Comparison of ENCODE assay signal across 18 mouse cellular contexts in the genomic region with DNA sequence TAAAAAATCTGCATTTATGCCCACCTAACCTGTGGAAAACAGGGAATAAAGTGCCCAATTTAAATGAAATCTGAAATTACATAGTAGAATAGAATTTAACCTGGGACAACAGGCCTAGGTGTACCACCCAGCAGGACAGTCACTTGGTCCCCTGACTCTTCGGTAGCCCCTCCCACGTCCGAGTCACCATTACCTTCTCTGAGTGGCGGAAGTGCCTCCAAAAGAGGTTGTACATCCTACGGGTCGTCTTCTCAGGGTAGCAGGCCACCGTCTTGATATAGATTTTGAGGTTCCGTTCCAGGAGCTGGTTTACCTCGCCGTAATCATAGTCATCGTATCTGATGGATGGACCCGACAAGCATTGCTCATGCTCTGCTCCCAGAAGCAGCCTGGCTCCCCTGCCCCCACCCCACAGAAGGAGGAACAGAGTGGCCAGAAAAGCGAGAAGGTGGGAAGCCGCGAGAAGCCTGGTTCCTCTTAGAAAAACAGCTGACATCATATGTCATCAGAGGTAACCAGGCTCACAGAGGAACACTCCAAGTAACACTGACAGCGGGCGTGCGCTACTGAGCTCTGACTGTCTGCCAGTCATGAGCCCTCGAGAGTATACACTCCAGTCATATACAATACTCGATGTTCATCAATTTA. TPM values are rescaled to one million over a fixed set of nuclear protein-coding genes. Genes with fewer than 3 reads are reported as not detected.
DNase-seq lines count a peak whose midpoint lies in the region; ATAC-seq and TF ChIP-seq lines count a peak whose summit lies in the region.
"Had no signal": no experiment of that assay in that cellular context is flagged by ENCODE, and none has a peak within 500 bp of the region (broad histone marks: within the 10 kb centered on the region; RNA-seq: fewer than 3 reads in every experiment).

No protein-coding gene starts in this region.

- H3K4me3 ChIP-seq in lung, adult 2 months (replicated peaks; ENCODE audit: extremely low read depth, low read depth, low read length) = no peak overlapping the region
- H3K4me3 ChIP-seq in bone marrow, adult 2 months (replicated peaks; ENCODE audit: control insufficient read depth, low read depth, low read length) = peak overlapping the region; percentile 49
- H3K4me3 ChIP-seq in stomach, postnatal 0 days (ENCODE audit: low read depth, low read length) = no peak overlapping the region
- H3K4me3 ChIP-seq: embryonic facial prominence, embryonic 10.5 days; heart, embryonic 15.5 days; hindbrain, embryonic 12.5 days; midbrain, embryonic 15.5 days had no signal

- TF ChIP-seq EP300 in stomach, postnatal 0 days (optimal IDR thresholded peaks at IDR 0.05) = no peak

- no peak for TF ChIP-seq POLR2A in lung, adult 2 months (IDR thresholded peaks at IDR 0.05; ENCODE audit: borderline replicate concordance, extremely low read depth, low read depth, low read length)
- TF ChIP-seq POLR2A in bone marrow, adult 2 months (IDR thresholded peaks at IDR 0.05; ENCODE audit: borderline replicate concordance, control insufficient read depth, low read depth, low read length) = no peak

- H3K9ac ChIP-seq in stomach, postnatal 0 days (ENCODE audit: low read length) = no peak overlapping the region
- H3K9ac ChIP-seq: heart, embryonic 15.5 days; hindbrain, embryonic 12.5 days; lung, embryonic 14.5 days; midbrain, embryonic 15.5 days had no signal

- no peak for ATAC-seq in stomach, postnatal 0 days (ENCODE audit: low FRiP score, low TSS enrichment)
- ATAC-seq: intestine, postnatal 0 days; midbrain, embryonic 15.5 days; Patski had no signal

- H3K27me3 ChIP-seq in stomach, postnatal 0 days (ENCODE audit: control insufficient read depth, insufficient read depth, low read length) = no peaks in the 10 kb centered on the region
- H3K27me3 ChIP-seq: heart, embryonic 15.5 days; hindbrain, embryonic 12.5 days; midbrain, embryonic 15.5 days; Patski had no signal

- peaks cover 22% of the 10 kb centered on the region for H3K36me3 ChIP-seq in stomach, postnatal 0 days (ENCODE audit: control insufficient read depth, insufficient read depth, low read length)
- H3K36me3 ChIP-seq: midbrain, embryonic 15.5 days had no signal

- peak; percentile 46 to 55 for DNase-seq in lung, adult 18-20 months
- DNase-seq in lung, adult 2 months = no peak
- peak; percentile 24 to 27 for DNase-seq in layer of hippocampus, postnatal 10 days (ENCODE audit: low spot score in 2 of 2)
- DNase-seq in monocyte, adult 2 months (ENCODE audit: low read depth in 1 of 2, low spot score in 2 of 2) = peak; percentile 72 to 73
- DNase-seq in adrenal gland, postnatal 4 days (ENCODE audit: low spot score in 2 of 2) = no peak
- no peak for DNase-seq in stomach, postnatal 0 days (ENCODE audit: low spot score)
- DNase-seq in gastrocnemius, postnatal 4 days (ENCODE audit: low spot score in 2 of 2) = no peak
- DNase-seq: cerebellum, postnatal 10 days; gastrocnemius, postnatal 36 days; lung, embryonic 14.5 days; thymus, postnatal 36 days had no signal

- peaks cover 4% of the 10 kb centered on the region for H3K4me1 ChIP-seq in lung, adult 2 months (ENCODE audit: control insufficient read depth, insufficient read depth, low read length)
- peaks cover 2% of the 10 kb centered on the region; the same call in 1 of the 2 replicates for H3K4me1 ChIP-seq in bone marrow, adult 2 months (ENCODE audit: control insufficient read depth, insufficient read depth, low read length)
- no peaks in the 10 kb centered on the region for H3K4me1 ChIP-seq in stomach, postnatal 0 days (replicated peaks; ENCODE audit: control insufficient read depth, insufficient read depth)

- 76% methylated on average over 20 of the region's 20 CpGs for WGBS in lung, adult 2 months
- 17% methylated on average over 20 of the region's 20 CpGs for WGBS in bone marrow, adult 2 months
- WGBS in stomach, postnatal 0 days = 88% methylated on average over 20 of the region's 20 CpGs

- H3K9me3 ChIP-seq in stomach, postnatal 0 days (ENCODE audit: control insufficient read depth, low read length) = no peaks in the 10 kb centered on the region
- H3K9me3 ChIP-seq: embryonic facial prominence, embryonic 10.5 days; heart, embryonic 15.5 days; hindbrain, embryonic 12.5 days; midbrain, embryonic 15.5 days had no signal

- TF ChIP-seq CTCF in lung, adult 2 months (IDR thresholded peaks at IDR 0.05; ENCODE audit: insufficient read depth, low read length) = no peak
- TF ChIP-seq CTCF in bone marrow, adult 2 months (IDR thresholded peaks at IDR 0.05; ENCODE audit: control insufficient read depth, insufficient read depth, low read length) = no peak
- TF ChIP-seq CTCF in stomach, postnatal 0 days (IDR thresholded peaks at IDR 0.05; ENCODE audit: low read depth) = no peak

- H3K27ac ChIP-seq in bone marrow, adult 2 months (ENCODE audit: control insufficient read depth, insufficient read depth, low read depth, low read length, poor library complexity) = peak overlapping the region; percentile 73
- H3K27ac ChIP-seq in stomach, postnatal 0 days (replicated peaks) = no peak overlapping the region
- H3K27ac ChIP-seq: embryonic facial prominence, embryonic 10.5 days; heart, embryonic 15.5 days; hindbrain, embryonic 12.5 days; midbrain, embryonic 15.5 days had no signal

- H3K4me2 ChIP-seq in stomach, postnatal 0 days (replicated peaks; ENCODE audit: low read depth) = no peak overlapping the region
- H3K4me2 ChIP-seq: heart, embryonic 15.5 days; hindbrain, embryonic 12.5 days; lung, embryonic 14.5 days; midbrain, embryonic 15.5 days had no signal

RNA-seq across cellular contexts. Expression of gene Sesn2, which starts 15.9 kb away (rescaled TPM):
- polyA plus RNA-seq in lung, adult 2 months (2012; rRNA removed) = 11.5 and 14.1 TPM in 2 replicates
- polyA plus RNA-seq in bone marrow, adult 2 months (2011; ENCODE audit: insufficient read depth, insufficient read length, low replicate concordance, missing spikeins) = 5.4 and 20.0 TPM in 2 replicates
- 10 to 100 TPM; 15.3 to 16.1 TPM for total RNA-seq in layer of hippocampus, postnatal 10 days (2021)
- 10 to 100 TPM; 12.5 to 14.3 TPM for total RNA-seq in adrenal gland, postnatal 4 days (2021)
- 7.6 and 8.2 TPM in 2 replicates for polyA plus RNA-seq in stomach, postnatal 0 days (2015; fragmentation: Nextera tagmentation; extraction: Ambion mirVana)
- 1 to 10 TPM; 2.0 to 2.8 TPM for total RNA-seq in gastrocnemius, postnatal 4 days (2021)

RNA-seq across cellular contexts. Expression of gene Med18, which starts 30.7 kb away (rescaled TPM):
- polyA plus RNA-seq in lung, adult 2 months (2012; rRNA removed) = 2.9 and 4.3 TPM in 2 replicates
- 9.5 and 19.3 TPM in 2 replicates for polyA plus RNA-seq in bone marrow, adult 2 months (2011; ENCODE audit: insufficient read depth, insufficient read length, low replicate concordance, missing spikeins)
- 10 to 100 TPM in 1 of 2 experiments, 1 to 10 TPM in 1; 9.8 to 10.8 TPM for total RNA-seq in layer of hippocampus, postnatal 10 days (2021)
- 10 to 100 TPM; 13.5 to 13.6 TPM for total RNA-seq in adrenal gland, postnatal 4 days (2021)
- polyA plus RNA-seq in stomach, postnatal 0 days (2015; fragmentation: Nextera tagmentation; extraction: Ambion mirVana) = 12.2 and 13.6 TPM in 2 replicates
- total RNA-seq in gastrocnemius, postnatal 4 days (2021) = 1 to 10 TPM; 6.9 to 7.0 TPM

RNA-seq across cellular contexts. Expression of gene Atpif1, which starts 39.1 kb away (rescaled TPM):
- polyA plus RNA-seq in lung, adult 2 months (2012; rRNA removed) = 68.3 and 93.0 TPM in 2 replicates
- polyA plus RNA-seq in bone marrow, adult 2 months (2011; ENCODE audit: insufficient read depth, insufficient read length, low replicate concordance, missing spikeins) = 886 and 890 TPM in 2 replicates
- total RNA-seq in layer of hippocampus, postnatal 10 days (2021) = 100 to 1,000 TPM; 649 to 727 TPM
- 100 to 1,000 TPM; 533 to 549 TPM for total RNA-seq in adrenal gland, postnatal 4 days (2021)
- polyA plus RNA-seq in stomach, postnatal 0 days (2015; fragmentation: Nextera tagmentation; extraction: Ambion mirVana) = 1,179 and 1,213 TPM in 2 replicates
- total RNA-seq in gastrocnemius, postnatal 4 days (2021) = 100 to 1,000 TPM; 213 to 218 TPM

RNA-seq across cellular contexts. Expression of gene Dnajc8, which starts 41.0 kb away (rescaled TPM):
- polyA plus RNA-seq in lung, adult 2 months (2012; rRNA removed) = 25.0 and 41.8 TPM in 2 replicates
- polyA plus RNA-seq in bone marrow, adult 2 months (2011; ENCODE audit: insufficient read depth, insufficient read length, low replicate concordance, missing spikeins) = 128 and 173 TPM in 2 replicates
- total RNA-seq in layer of hippocampus, postnatal 10 days (2021) = 10 to 100 TPM; 90.4 to 93.7 TPM
- 100 to 1,000 TPM; 110 to 116 TPM for total RNA-seq in adrenal gland, postnatal 4 days (2021)
- polyA plus RNA-seq in stomach, postnatal 0 days (2015; fragmentation: Nextera tagmentation; extraction: Ambion mirVana) = 103 and 116 TPM in 2 replicates
- 10 to 100 TPM; 71.4 to 79.4 TPM for total RNA-seq in gastrocnemius, postnatal 4 days (2021)

Comparison
In these comparisons a context has a peak if more than half of its experiments do, and no peak if none do; other contexts are left out.
1. DNase-seq: peak in lung, adult 18-20 months (2 of 2), layer of hippocampus, postnatal 10 days (2 of 2) and monocyte, adult 2 months (2 of 2); none in lung, adult 2 months (single experiment), adrenal gland, postnatal 4 days (0 of 2), stomach, postnatal 0 days (single experiment) and gastrocnemius, postnatal 4 days (0 of 2).